Mouse (Mus musculus) urinary bladder, adult 18-20 months (tissue): Measurements from ENCODE around the gene Xylt1.

Experiments used
- DNase-seq, 2 experiments: peaks; one replicate each; pipeline ENCODE4 v3.0.0; 2022; ENCODE audit warnings: low spot score in 2 of 2, mixed read lengths in 2 of 2

The Xylt1 gene

DNA sequence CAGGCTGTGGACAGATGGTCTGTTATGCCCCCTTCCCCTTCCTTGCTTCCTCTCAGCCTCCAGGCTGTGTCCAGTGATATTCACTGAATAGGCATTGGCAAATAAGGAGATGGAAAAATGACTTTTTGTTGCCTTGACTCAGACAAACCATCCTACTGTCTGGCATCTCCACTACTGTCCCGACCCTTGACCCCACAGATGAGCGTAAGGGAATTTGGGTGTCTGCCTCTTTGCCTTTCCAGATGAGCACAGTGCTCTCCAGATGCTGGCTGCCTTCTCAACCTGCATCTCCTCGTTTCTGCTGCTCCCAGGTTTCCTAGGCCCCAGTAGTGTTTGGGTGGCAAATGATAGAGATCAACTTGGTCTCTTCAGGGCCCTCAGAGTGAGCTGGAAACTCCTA, 54.3 kb downstream of the Xylt1 start:
- DNase-seq, result no peak

DNA sequence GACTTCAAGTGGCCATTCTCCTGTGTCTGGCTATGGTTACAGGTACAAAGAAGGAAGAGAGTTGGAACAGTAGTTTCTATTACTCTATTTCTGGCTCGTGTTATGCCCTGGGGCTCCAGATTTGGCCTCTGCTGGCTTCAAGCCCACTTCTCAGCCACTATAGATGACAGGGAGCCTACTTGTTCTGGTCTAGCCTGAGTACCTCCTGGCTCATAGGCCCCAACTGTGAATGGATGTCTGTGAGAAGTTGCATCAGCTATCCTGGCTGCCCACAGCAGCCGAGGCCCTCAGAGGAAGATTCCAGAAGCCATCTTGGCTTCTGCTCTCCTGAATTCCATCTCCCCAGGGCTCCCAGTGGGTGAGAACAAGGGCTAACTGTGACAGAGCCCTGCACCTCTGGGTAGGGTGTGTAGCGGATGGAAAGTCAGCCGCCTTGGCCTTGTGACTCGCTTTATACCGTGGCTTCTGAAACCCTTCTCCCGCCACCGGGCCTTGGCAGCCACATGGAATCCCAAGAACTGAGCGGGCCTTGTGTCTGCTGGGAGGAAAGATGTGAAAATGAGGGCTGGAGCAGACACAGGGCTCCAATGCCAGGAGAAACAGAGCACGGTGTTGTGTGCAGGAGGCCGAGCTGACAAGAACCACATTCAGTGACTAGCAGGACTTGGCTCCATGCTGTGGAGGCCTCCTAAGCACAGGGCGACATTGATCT, 55.1 kb downstream of the Xylt1 start:
- DNase-seq, result no peak

DNA sequence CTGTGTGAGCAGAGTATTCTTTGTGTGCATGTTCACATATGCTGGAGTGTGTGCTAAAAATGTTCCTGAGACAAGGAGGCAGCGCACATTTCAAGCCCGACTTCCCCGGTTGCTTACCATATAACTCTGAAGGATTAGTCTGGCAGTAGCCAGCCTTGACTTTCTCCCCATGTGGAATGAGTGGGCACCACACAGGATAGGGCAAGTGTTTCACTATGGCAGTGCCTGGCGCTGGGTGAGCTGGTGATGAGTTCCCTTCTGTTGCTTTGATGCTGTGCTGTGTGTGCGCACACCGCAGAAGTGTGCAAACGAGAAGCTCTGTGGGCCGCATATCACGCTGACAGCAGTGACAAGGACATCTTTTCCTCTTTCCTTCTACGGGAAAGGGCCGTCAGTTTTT, 56.1 kb downstream of the Xylt1 start:
- DNase-seq, result no peak

DNA sequence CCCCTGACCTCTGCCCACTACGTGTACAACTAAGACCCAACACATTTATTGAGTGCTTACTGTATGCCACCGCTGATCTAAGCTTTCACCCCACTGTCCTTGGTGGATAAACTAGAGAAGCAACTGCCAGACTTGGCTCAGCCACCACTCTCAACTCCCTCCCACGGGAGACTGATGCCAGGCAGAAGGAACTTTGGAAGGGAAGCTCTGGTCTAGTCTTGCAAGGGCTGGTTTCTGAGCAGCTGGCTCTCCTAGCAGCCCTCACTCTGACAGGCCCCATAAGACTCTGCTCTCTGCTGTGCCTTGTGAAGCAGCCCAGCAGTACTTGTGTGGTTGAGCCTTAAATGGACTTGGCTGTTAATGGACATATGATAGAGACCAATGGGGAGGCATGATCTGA, 60.2 kb downstream of the Xylt1 start:
- DNase-seq, result no peak

DNA sequence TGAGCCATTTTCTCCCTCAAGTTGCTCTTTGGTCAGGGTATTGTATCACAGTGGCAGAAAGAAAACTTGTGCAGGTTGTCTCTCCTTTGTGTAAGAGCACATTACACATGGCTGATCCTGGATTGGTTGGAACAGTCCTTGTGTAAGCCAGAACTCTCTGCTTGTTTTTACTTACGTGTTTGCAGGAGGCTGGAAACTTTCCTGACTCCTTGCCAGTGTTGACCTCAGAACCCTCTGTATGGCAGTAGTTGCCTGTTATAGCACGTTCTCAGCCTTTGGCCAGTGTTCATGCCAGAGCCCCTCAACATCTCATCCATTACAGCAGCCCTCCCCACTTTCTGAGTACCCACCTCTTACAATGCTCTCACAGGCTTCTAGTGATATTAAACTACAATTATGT, 61.9 kb downstream of the Xylt1 start:
- DNase-seq, result no peak

DNA sequence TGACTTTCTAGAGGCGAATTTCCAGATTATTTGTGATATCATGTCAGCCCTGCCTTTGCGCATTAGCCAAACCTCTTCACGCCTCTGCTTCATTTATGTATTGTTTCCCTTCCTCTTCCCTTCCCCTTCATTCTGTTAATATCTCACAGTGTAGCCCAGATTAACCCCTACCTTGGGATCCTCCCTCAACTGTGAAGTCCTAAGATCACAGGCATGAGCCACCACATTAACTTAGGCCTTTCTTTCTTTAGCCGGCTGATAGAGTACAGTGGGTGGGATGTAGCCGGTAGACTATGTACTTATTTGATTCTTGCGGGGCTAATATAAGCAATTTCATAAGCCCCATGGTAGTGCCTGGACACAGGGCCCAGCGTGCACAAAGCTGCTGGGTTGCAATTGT, 62.4 kb downstream of the Xylt1 start:
- no peak for DNase-seq

DNA sequence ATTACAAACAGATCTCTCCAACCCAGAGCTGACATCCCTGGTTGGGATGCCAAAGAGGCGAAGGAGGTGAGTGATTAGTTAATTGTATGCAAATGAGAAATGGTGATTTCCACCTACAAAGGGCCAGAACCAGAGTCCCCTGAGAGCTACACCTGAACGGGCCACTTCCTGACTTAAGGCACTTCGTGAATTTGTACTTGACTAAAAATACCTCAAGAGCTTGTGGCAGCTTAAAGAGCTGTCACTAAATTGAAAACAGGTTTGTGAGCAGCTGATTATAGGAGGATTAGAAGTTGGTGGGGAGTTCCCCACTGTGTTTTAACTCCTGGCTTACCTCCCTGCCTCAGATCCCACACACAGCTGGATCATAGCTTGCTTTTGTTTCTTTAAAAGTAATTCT, 64.7 kb downstream of the Xylt1 start:
- DNase-seq, result no peak

DNA sequence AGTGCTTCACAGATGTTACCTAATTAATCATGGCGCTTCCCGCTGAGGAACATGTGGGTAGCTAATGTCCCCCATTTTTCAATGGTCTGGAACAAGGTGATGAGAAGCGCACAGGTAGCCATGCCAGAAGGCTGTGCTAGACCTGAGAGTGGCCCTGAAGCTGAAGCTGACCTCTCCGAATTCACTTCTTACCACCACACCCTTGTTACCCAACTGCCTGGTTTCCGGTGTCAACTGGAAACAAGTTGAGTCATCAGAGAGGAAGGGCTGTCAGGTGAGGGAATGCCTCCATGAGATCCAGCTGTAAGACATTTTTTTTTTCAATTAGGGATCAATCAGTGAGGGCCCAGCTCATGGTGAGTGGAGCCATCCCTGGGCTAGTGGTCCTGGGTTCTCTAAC, 68.8 kb downstream of the Xylt1 start:
- DNase-seq, result no peak

DNA sequence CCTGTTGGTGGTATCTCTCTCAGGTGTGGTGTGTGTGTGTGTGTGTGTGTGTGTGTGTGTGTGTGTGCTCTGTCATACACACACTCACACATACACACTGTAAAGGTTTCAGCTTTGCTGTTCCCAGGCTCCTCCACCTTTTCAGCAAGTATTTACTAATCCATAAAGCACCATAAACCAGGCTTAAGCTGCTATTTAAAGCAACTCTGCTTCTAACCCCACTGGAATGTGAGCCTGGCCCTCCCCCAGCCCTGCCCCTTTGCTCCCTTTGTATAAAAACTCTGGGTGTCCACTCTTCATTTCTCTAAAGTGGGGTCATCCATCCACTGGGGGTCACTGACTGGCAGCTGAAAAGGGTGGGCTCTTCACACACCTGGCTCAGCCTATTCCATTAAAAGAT, 70.4 kb downstream of the Xylt1 start:
- DNase-seq, result no peak

DNA sequence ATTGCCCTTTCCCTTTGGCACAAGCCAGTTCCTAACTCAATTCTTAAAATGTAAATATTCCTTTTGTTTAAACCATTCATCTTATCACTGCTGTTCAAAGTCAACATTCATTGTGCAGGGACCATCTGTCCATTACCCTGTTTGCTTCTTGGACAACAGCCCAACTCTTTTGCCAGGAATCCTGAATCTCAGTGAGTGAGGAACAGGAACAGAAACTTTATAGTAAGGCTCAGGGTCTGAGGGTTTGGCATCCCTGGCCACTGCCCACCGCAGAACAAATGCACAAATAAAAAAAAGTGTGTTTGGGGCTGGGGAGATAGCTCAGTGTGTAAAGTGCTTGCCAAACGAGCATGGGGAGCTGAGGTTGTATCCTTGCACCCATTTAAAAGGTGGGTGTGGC, 71.5 kb downstream of the Xylt1 start:
- DNase-seq, result no peak

DNA sequence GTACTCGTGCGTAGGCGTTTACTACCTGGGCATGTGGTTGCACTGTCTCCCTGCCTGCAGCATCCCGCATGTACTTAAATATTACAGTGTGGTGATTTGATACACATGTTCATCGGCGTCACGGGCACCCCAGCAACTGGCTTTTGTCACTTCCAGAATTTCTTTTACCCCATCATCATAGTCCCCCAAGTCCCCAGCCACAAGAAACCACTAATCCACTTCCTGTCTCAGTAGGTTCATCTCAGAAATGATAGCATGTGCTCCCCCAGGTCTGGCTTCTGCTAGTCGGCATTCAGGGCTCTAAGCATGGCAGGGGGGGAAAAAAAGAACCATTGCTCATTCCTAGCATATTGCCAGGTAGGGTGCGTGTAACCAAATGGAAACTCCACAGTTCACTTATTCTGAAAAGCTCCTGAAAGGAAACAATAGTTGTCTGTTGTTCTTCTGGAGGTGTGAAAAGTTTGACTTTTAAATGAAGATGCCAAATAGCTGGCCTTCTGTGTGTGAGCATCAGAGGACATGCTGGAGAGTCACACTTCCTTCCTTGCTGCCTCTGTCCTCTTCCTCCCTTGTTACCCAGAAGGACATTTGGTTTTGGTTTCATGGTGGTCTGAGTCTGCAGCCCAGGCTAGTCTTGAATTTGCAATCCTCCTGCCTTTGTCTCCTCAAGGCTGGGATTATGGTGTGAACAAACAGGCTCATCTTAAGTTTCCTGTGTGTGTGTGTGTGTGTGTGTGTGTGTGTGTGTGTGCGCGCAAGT, 74.2 kb downstream of the Xylt1 start:
- DNase-seq, result no peak

DNA sequence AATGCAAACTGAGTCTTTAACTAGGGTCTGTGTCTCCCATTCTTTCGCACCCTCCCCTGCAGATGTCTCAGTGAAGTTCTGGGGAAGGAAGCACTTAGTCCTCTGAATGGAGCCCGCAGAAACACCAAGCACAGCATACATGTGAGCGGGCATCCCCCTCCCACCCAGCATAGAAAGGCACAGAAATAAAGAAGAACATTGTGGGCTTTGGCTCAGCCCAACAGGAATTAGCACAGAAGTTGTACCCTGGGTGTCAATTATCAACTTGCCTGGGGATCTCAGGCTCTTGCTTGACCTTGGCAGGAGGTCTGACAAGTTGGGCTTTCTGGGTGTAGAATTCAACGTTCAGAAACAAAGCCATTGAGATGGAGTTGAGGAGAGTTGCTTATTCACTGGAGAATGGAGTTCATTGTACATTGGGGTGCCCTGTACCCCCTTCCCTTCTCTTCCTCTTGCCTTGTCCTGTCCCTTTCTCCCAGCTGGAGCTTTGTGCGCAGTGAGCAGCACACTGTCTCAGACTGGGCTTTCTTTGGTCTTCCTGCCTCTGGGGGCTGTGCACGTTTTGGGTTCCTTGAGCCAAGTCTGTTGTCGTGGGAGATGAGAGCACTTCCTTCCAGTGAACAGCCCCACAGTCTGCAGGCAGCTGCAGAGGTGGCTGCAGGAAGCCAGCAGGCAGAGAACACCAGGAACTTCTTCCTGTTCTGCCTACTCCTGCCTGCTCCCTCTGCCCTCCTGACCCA, 81.6 kb downstream of the Xylt1 start:
- no peak for DNase-seq

DNA sequence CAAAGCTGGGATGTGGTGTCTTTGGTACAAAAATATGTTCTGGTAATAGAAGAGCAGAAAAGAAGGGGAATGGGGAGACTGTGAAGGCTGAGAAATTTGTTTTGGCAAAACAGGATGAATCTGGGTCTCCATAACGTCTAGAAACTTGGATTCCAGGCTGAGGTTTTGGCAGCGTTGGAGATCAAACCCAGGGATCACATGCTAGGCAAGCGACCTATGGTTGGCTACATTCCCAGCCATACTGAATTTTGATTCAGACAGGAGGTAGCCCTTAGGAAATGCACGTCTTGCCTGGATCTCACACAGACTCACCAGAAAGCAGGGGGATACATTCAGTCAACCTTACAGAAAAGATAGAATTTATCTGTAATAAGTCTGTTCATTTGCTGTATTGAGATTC, 84.2 kb downstream of the Xylt1 start:
- no peak for DNase-seq

DNA sequence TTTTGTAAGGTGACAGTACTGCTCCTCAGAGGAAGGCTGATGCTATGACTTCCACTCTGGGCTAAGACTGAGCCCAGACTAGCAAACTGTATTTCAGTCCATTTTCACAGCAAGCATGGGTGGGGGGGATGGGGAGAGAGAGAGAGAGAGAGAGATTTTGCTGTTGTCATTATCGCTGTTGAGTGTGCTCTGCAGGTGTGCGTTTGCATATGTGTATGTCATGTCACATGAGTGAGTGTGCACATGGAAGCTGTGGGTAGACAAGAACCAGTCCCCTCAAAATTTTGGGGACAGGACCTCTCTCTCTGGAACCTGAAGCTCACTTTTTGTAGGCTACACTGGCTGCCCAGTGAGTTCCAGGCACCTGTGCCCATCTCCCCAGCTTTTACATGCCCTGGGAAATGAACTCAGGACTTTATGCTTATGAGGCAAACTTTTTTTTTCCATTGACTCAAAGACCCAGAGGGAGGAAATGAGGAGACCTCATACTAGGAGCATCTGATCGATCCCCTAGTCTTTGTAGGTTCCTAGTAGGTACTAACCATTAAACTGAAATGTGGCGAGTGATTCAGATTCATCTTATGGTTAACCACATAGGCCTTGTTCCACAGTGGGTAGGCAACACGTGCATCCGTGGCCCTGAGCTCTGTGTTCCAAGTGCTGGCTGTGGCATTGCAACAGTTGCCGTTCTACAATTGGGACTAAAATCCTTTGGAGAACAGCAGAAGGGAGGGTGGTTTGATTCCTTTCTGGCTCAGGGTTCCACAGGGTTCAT, 85.4 kb downstream of the Xylt1 start:
- DNase-seq, result no peak

DNA sequence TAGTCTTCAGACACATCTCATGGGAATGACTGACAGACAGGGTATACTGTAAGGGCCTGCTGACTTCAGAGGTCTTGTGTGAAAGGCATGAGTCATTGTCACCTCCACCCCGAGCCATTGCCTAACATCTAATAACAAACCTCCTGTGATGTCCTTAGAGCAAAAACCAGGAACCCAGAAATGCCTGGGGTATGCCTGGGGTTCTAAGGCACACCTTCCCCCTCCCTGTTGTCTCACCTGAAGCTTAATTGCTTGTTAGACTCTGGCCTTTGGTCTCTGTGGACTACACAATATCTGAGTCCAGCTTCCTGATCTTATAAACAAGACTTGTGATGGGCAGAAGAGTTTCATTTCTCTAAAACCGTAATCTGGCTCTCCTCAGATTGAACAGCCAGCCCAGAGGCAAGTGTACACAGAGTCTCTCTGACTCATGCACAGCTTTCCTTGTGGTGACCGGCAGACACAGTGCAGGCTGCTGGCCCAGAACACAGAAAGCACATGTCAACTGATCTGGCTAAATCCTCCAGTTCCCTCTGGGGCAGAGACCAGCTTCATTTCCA, 89.5 kb downstream of the Xylt1 start:
- peak in 1 of 2 experiments; percentile 16 for DNase-seq

DNA sequence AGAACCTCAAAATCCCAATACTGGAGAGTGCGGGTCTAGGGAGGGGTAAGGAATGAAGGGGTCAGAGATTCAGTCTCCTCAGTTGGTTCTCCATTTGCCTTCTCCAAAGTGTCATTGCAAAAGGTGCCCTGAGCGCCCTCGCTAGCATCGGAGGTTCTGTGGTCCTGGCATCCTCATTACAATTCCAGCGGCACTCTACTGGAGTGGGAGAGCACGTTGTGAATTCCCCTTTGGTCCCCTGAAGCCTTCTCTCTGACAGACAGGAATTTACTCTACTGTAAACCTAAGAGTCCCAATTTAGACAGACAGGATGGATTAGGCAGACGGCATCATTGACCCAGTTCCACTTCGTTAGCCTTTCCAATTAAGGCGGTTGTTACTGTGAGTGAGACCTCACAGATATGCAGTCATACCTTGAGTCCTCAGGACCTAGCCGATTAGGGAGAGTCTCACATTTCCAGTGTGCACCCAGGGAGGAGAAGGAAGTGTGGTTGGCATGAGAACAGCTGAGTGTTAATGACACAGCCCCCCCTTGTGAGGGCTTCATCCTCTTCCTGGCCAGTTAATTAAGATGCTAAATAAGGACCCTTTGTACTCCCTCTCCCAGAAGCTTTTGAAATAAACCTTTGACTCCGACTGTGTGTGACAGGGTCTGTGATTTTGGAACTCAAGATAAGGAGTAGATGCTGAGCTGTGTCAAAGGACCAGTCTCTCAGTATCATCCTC, 91.4 kb downstream of the Xylt1 start:
- DNase-seq, result no peak

DNA sequence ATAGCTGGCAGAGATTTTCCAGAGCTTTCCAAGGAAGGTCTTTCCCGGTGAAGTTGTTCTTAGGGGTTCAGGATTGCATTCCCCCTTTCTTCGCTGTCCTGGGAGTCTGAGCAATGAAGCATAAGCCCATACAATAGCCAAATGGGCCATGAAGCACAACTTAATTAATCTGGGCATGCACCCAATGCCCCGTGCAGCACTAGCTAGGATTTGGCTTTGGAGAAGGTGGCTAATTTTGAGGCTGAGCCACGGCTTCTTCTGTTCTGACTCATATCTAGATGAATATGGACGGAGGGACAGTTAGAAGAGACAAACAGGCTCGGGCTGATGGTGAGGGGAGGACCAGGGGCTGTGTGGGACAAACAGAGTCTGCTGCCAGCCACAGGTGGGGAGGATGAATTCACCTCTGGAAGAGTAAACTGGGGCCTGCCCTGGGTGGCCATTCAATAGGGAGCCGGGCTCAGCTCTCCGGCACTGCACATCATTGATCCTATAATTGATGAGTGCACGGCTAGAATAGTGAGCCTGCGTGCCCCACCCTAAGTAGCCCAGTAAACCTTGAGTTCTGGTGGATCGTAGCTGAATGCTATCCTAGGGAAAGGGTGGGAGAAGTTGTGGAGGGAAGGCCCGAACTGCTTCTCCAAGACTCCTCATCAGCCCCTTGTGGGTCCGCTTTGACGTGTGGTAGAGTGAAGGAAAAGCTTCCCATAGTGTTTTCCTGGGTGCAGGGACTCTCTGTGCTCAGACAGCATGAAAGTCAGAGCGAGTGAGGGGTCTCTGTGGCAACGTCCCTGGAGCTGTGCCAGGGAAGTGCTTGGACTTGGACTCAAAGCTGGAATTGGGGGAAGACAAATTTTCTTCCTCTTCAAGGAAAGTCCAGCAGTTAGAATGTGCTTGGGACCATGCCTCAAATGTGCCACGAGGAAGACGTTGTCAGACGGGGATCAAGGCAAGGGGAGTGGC, 92.3 kb downstream of the Xylt1 start:
- no peak for DNase-seq

DNA sequence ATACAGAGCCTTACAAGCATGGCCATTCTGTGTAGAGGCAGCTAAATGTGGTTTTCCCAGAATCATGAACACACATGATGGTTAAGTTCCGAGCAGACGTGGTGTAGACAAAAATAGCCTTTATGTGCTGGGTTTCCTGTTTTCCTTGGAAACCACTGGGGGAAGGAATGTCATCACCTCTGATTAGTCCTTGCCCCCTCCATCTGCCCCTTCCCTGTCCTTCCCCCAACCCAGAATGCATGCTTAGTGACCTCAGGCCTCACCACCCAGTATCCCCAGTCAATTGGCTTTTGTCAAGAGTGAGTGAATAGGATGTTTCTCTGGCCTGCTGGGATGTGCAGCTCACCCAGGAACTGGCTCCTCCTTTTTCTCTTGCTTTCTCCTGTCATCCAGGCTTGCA, 93.5 kb downstream of the Xylt1 start:
- DNase-seq, result no peak

DNA sequence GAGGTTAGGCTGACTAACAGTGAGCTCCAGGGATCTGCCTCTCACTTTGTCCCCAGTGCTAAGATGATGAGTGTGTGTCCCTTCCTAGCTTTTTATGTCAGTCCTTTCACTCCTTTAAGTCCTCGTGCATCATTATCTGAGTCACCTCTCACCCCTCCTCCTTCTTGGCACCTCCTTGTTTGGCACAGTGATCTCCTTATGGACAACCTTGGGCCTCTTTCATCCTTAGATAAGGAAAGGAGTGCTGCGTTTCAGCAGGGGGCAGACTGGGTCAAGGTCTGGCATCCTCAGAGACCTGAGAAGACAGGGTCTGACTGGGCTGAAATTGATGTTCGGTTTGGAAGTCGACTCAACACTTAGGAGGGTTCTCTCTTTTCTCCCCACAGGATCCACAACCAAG, 94.3 kb downstream of the Xylt1 start:
- DNase-seq, result no peak

DNA sequence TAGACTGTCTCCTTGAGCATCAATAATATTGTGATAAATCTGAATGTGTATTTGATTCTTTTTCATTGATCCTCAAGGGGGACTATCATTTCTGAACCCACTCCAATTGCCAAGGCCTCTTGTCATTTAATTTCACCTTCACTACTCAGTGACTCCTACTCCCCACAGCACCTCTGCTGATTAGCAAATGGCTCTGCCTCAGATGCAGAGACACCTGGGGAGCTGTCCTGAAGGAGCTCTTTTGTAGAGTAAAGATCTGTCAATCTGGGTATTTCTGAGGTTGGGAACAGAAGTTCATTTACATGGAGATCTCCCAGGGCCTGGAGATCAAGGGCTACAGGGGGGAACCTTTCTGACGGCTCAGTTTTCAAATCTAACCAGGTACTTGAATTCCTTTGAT, 98.2 kb downstream of the Xylt1 start:
- no peak for DNase-seq
